Mouse (Mus musculus) stomach, embryonic 14.5 days (tissue): ENCODE results near the gene Hpd. TPM values are rescaled to one million over a fixed set of nuclear protein-coding genes. Genes with fewer than 3 reads are reported as not detected.

ENCODE experiments used
- ATAC-seq: fragments of 200-750 bp; cut with Nextera tagmentation; 2 replicates; pipeline ENCODE4 v1.8.0; 2017; ENCODE audit warnings: low read depth, moderate TSS enrichment; ENCODE audit not compliant: insufficient number of reproducible peaks, insufficient read depth, low FRiP score
- H3K27ac ChIP-seq: fragments of 300-500 bp; sonication (generic); 2 replicates; pipeline ENCODE4 v1.5.1; 2014; ENCODE audit warnings: mild to moderate bottlenecking, low read length, moderate library complexity, mixed read lengths
- H3K27me3 ChIP-seq: fragments of 300-500 bp; sonication (generic); 2 replicates; pipeline ENCODE4 v1.6.1; 2014; ENCODE audit warnings: low read length, control low read depth, mixed read lengths; ENCODE audit not compliant: control insufficient read depth, insufficient read depth
- H3K36me3 ChIP-seq: fragments of 300-500 bp; sonication (generic); 2 replicates; pipeline ENCODE4 v1.6.1; 2014; ENCODE audit warnings: mild to moderate bottlenecking, control low read depth, low read length, moderate library complexity, mixed read lengths; ENCODE audit not compliant: control insufficient read depth, insufficient read depth
- H3K4me1 ChIP-seq: fragments of 300-500 bp; sonication (generic); 2 replicates; pipeline ENCODE4 v1.6.1; 2014; ENCODE audit warnings: low read length, control low read depth, mixed read lengths; ENCODE audit not compliant: control insufficient read depth, insufficient read depth
- H3K4me2 ChIP-seq: fragments of 300-500 bp; sonication (generic); replicated peaks from 2 replicates; pipeline ENCODE4 v1.6.1; 2014; ENCODE audit warnings: low read depth, low read length, control low read depth
- H3K4me3 ChIP-seq: fragments of 300-500 bp; sonication (generic); 2 replicates; pipeline ENCODE4 v1.5.1; 2014; ENCODE audit warnings: low read depth, low read length, control low read depth
- H3K9ac ChIP-seq: fragments of 300-500 bp; sonication (generic); replicated peaks from 2 replicates; pipeline ENCODE4 v1.6.1; 2014; ENCODE audit warnings: low read depth, mild to moderate bottlenecking, control low read depth, low read length, moderate library complexity, mixed read lengths
- H3K9me3 ChIP-seq: fragments of 300-500 bp; sonication (generic); 2 replicates; pipeline ENCODE4 v1.6.1; 2016; ENCODE audit warnings: low read depth, low read length, control low read depth; ENCODE audit not compliant: control insufficient read depth
- WGBS: fragments of 180-500 bp; shearing (Covaris S2); extraction: QIAGEN DNeasy Blood & Tissue Kit; methylation state at CpG from one replicate; pipeline ENCODE4 v1.1.7; 2014; 5-methylcytosine and 5-hydroxymethylcytosine counted together
- polyA plus RNA-seq: library from polyadenylated mRNA; unstranded; fragments of >200 nt; fragmentation: Nextera tagmentation; extraction: Ambion mirVana; gene quantifications from 2 replicates; pipeline ENCODE4 v1.2.1, GENCODE M21; 2014

The Hpd gene
- polyA plus RNA-seq, 1 experiment from 2014 or later = not detected

DNA sequence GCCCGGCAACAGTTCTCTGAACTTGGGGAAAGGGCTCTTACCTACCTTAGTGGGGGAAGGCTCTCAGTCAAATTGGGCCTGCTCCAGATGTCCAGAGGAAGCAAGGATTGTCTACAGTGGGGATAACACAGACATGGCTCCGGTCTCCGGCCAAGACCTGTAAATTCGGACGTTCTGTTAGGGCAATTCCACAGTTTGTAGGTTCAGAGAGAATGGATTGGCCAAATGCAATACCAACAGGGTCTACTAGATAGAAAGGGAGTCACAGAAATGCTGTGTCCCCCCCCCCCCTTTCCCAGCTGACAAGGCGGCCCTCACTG, 44.7 kb downstream of the Hpd start:
- no peaks in the 10 kb centered on the region for H3K27me3 ChIP-seq
- peak overlapping the region; percentile 84 for H3K4me3 ChIP-seq
- no peaks in the 10 kb centered on the region for H3K9me3 ChIP-seq
- H3K36me3 ChIP-seq = peaks cover 3% of the 10 kb centered on the region; the same call in 1 of the 2 replicates
- WGBS = 1% methylated on average over 5 of the region's 6 CpGs
- H3K4me2 ChIP-seq = peak overlapping the region; percentile 100
- H3K27ac ChIP-seq = peak overlapping the region; percentile 100
- peaks cover 51% of the 10 kb centered on the region for H3K4me1 ChIP-seq
- H3K9ac ChIP-seq = peak overlapping the region; percentile 98
- ATAC-seq = no peak

DNA sequence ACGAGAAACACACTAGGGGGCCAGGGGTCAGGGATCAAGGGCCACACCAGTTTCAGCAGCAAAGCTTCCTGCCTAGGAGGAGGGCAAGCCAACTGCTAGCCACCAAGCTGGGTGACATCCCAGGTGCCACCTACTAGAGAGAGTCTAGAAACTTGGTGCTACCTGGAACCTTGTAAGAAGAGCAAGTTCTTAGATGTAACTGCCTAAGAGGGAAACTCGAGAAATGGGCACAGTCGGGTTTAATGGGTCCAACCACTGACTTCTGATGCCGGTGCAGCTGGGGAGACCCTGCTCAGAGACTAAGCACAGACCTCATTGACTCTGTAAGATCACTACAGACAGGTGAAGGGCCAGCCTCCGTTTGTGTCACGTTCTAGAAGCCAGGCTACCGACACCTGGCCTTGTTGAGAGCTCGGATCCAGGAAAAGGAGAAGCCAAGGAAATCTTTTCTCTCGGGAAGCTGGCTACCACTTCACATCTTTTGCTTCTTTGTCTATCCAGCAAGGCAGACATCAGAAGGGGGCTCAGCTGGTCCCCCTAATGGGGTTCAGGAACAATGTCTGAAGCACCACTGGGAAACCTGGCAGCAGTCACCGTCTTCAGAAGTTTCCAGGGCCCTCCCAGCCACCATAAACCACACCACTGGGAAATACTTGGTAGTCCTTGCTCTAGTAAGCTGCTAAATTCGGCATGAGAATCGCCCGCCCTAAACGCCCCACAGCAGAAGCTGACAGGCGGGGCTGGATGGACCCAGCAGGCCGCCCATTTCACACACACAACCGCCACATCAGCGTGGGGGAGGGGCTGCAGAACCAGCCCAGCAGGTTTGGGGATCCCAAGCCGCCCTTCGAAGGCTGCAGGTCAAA, 45.2 kb downstream of the Hpd start:
- ATAC-seq = no peak
- H3K9ac ChIP-seq = peak overlapping the region; percentile 98
- no peaks in the 10 kb centered on the region for H3K9me3 ChIP-seq
- peak overlapping the region; percentile 100 for H3K27ac ChIP-seq
- WGBS = 4% methylated on average over 20 of the region's 20 CpGs
- H3K36me3 ChIP-seq = peaks cover 3% of the 10 kb centered on the region; the same call in 1 of the 2 replicates
- peaks cover 55% of the 10 kb centered on the region for H3K4me1 ChIP-seq
- no peaks in the 10 kb centered on the region for H3K27me3 ChIP-seq
- H3K4me3 ChIP-seq = peak overlapping the region; percentile 84
- H3K4me2 ChIP-seq = peak overlapping the region; percentile 100

DNA sequence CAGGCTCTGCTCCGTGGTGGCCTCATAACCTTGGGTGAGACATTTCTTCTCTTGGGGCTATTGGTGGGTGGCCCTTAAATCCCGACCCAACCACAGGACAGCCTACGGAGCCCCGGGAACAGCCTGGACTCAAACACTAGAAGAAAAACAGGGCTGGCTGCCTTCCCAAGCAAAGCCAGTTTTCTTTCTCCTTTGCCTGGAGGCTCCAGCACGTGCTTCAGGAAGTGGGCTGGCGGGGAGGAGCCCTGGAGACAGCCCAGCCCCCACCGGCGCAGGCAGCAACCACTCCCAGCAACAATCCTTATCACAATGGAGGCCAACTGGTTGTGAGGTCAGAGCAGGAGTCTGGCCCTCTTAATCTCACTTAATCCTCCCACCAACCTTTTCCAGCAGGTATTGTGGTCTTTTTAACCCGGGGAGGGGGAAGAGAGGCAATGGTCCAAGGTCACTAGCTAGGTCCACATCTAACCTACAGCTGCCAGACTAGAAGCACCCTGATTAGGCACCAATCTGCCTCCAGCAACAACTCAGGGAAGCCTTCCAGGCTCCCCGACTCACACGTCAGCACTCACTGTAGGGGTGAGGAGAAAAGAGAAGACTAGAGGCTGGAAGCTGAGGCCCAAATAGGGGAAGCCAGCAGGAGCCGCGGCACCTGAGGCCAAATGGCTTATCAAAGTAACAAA, 46.0 kb downstream of the Hpd start:
- no peaks in the 10 kb centered on the region for H3K27me3 ChIP-seq
- H3K4me2 ChIP-seq = peak overlapping the region; percentile 100
- 1% methylated on average over 13 of the region's 13 CpGs for WGBS
- peak overlapping the region; percentile 98 for H3K9ac ChIP-seq
- peaks cover 60% of the 10 kb centered on the region for H3K4me1 ChIP-seq
- H3K4me3 ChIP-seq = peak overlapping the region; percentile 84
- no peaks in the 10 kb centered on the region for H3K9me3 ChIP-seq
- peaks cover 3% of the 10 kb centered on the region; the same call in 1 of the 2 replicates for H3K36me3 ChIP-seq
- peak overlapping the region; percentile 100 for H3K27ac ChIP-seq
- peak; percentile 53 for ATAC-seq

DNA sequence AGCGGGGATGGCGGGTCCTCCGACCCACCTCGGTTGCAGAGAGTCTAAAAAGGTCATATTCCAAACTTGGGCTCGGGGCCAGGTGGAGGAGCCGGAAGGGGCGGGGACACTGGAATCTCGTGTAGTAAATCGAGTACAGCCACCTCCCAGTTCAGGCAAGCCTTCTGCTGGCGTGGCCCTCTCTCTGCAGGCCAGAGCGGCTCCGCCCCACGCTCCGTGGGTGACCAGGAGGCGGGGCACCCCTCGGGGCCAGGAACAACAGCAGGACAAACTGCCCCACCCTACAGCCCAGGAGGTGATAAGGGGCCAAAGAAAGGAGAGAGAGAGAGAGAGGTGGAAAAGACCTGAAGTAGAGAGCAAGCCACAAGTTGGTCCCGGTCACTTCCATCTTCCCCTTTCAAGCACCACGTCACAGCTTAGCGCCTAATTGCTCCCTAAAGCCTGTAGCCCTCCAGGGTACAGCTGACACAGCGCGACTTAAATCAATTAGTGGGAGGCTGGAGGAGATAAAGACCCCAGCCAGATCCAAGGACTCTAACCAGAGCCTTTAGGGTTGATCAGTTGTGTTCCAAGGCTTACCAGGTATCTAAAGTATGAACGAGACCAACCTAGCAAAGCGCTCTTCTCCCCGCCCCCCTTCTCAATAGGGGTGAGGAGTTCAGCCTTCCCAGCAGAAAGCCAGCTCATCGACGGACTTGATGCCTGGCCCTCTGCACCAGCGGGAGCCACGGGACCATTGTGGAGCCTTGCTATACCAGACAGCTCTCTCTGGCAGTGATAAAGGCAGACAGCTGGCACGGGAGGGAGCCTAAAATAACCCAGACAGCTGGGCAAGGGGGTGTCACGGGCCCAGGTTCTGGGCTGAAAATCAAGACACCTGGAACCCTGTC, 46.8 kb downstream of the Hpd start:
- 3% methylated on average over 30 of the region's 30 CpGs for WGBS
- no peaks in the 10 kb centered on the region for H3K9me3 ChIP-seq
- H3K27ac ChIP-seq = peak overlapping the region; percentile 100
- H3K27me3 ChIP-seq = no peaks in the 10 kb centered on the region
- H3K36me3 ChIP-seq = peaks cover 3% of the 10 kb centered on the region; the same call in 1 of the 2 replicates
- peak overlapping the region; percentile 84 for H3K4me3 ChIP-seq
- H3K9ac ChIP-seq = peak overlapping the region; percentile 31
- peaks cover 60% of the 10 kb centered on the region for H3K4me1 ChIP-seq
- peak overlapping the region; percentile 100 for H3K4me2 ChIP-seq
- peak; percentile 61 for ATAC-seq

DNA sequence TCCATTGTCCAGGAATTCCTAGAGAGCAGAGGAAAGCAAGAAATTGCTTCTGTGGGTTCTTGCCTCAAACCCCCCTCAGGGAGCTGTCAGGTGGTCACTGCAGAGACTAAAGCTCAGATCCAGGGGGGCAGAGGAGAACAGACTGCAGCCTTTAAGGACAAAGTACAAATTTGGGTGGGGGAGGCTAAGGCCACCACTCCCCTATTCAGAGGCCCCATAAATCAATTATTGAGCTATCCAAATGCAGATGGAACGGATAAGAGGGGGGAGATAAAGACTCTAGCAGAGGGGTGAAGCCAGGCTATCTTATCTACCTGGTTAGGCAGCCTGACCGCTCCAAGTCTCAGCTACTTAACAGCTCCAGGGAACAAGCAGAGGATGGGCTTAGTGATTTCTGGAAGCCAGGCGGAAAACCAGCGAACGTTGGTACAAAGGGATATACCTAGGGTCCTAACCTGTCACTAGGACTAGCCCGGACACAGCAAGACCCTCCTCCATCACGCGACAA, 47.6 kb downstream of the Hpd start:
- ATAC-seq = no peak
- H3K27ac ChIP-seq = peak overlapping the region; percentile 100
- 18% methylated on average over 8 of the region's 8 CpGs for WGBS
- peaks cover 60% of the 10 kb centered on the region for H3K4me1 ChIP-seq
- H3K27me3 ChIP-seq = no peaks in the 10 kb centered on the region
- peak overlapping the region; percentile 100 for H3K4me2 ChIP-seq
- H3K4me3 ChIP-seq = peak overlapping the region; percentile 84
- peak overlapping the region; percentile 31 for H3K9ac ChIP-seq
- H3K9me3 ChIP-seq = no peaks in the 10 kb centered on the region
- peaks cover 3% of the 10 kb centered on the region; the same call in 1 of the 2 replicates for H3K36me3 ChIP-seq

DNA sequence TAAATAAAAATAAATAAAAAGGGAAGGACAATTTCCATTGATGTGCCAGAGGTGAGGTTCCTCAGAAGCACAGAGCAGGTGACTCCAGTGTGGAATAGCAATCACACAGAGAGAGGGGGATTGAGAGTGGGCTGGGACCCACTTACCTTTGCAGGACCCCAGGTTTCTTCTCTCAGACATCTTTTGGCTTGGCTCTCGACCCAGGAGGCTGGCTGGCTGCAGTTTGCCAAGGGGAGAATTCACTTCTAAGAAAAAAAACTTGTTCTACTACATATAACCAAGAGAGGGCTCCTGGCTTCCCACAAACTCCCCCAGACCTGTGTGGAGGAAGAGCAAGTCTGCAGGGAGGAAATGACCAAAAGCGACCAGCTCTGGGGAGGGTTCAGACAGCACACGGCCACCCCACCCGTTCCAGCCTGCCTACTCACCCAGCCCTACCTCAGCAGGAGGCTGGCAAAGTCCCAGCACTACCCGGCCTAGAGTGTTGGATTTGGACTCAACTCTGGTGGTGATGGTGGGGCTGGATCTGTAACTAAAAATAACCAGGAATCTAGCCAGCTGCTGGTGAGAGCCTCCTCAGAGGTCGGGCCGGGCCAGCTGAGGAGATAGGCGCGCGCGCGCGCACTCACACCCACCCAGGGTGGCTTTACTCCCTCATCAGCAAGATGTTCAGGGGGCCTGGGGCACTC, 48.2 kb downstream of the Hpd start:
- Histone ChIP-seq H3K27me3 (no peaks in the 10 kb centered on the region), H3K4me3 (no peak overlapping the region), H3K9me3 (no peaks in the 10 kb centered on the region), H3K9ac (no peak overlapping the region; the same call in 1 of the 2 replicates), H3K4me1 (peaks cover 60% of the 10 kb centered on the region), H3K27ac (peak overlapping the region; percentile 100), H3K4me2 (peak overlapping the region; percentile 100), H3K36me3 (peaks cover 7% of the 10 kb centered on the region; the same call in 1 of the 2 replicates)
- WGBS = 24% methylated on average over 13 of the region's 13 CpGs
- ATAC-seq = no peak

DNA sequence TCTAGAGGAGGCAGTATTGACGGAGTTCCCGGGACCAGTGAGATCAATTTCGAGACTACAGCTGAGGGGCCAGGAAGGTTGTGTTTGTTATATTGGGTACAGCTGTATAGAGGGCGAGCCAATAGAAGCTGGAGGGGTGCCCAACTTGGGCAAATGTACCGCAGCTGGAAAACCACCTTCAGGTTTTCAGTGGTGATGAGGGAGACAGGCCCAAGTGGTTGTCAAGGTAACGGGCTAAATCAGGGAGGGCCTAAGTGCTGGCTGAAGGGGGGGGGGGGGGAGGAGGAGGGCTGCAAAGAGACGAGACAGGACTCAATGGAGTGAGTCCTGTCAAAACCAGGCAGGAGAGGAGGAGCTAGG, 48.8 kb downstream of the Hpd start:
- Histone ChIP-seq H3K4me3 (no peak overlapping the region; the same call in 1 of the 2 replicates), H3K4me2 (peak overlapping the region; percentile 55; the same call in 1 of the 2 replicates), H3K9me3 (no peaks in the 10 kb centered on the region), H3K4me1 (peaks cover 60% of the 10 kb centered on the region), H3K27me3 (no peaks in the 10 kb centered on the region), H3K36me3 (peaks cover 7% of the 10 kb centered on the region; the same call in 1 of the 2 replicates), H3K27ac (peak overlapping the region; percentile 100; the same call in 1 of the 2 replicates), H3K9ac (no peak overlapping the region)
- WGBS = 20% methylated on average over 7 of the region's 7 CpGs
- no peak for ATAC-seq
